Mouse (Mus musculus) adrenal gland, adult 18-20 months (tissue): ENCODE measurements around the gene Slc17a5. TPM values are rescaled to one million over a fixed set of nuclear protein-coding genes. Genes with fewer than 3 reads are reported as not detected.
A peak's percentile ranks its signal among the peaks of the same experiment; 100 is the strongest.

Experiments used
- DNase-seq, 2 experiments: peaks; one replicate each; pipeline ENCODE4 v3.0.0; 2021 to 2022; ENCODE audit warnings: low spot score in 2 of 2
- long read RNA-seq, 2 experiments: library from polyadenylated mRNA; stranded (forward); transcript quantifications; one replicate each; pipeline ENCODE4 v2.0.0; 2021
- total RNA-seq, 2 experiments: library from RNA; stranded (reverse); gene quantifications; 1 replicate in 1 of 2; 2 replicates in 1 of 2; pipeline ENCODE4 v1.2.3; 2021

The Slc17a5 gene
- 1 to 10 TPM; 5.2 to 9.8 TPM for total RNA-seq
- long read RNA-seq, experiment 1, transcript Slc17a5-201 (11 exons, 3,236 nt) = major isoform, 5 of 6 reads
- long read RNA-seq, experiment 1, partial matches to known transcripts = 0 of 6 reads
- long read RNA-seq, experiment 1, other reads (novel, unspliced or antisense) = 1 of 6 reads
- long read RNA-seq, experiment 2, transcript Slc17a5-201 (11 exons, 3,236 nt) = major isoform, 19 of 24 reads
- long read RNA-seq, experiment 2, partial matches to known transcripts = 2 of 24 reads
- long read RNA-seq, experiment 2, other reads (novel, unspliced or antisense) = 3 of 24 reads

DNA sequence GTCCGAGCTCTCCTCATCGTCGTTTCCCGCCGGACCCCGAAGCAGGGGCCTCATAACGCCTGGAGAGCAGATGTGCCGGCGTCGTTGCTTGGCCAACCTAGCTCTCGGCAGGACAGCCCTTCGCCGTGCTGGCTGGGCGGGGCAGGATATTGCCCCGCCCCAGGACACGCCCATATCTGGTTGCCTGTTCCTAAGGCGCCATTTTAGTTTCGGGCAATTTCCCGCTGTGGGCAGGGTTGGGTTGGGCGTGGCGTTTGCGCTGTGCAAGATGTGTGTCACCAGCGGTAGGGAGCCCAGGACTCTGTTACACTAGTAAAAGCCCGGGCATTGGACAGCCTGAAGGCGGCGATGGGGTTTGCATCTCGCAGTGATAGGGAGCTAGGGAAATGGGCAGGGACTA, at the start of gene Slc17a5:
Slc17a5 (minus strand) TSS at position 128 of the 400 bp plus-strand sequence.
- peak; percentile 92 to 95 for DNase-seq

DNA sequence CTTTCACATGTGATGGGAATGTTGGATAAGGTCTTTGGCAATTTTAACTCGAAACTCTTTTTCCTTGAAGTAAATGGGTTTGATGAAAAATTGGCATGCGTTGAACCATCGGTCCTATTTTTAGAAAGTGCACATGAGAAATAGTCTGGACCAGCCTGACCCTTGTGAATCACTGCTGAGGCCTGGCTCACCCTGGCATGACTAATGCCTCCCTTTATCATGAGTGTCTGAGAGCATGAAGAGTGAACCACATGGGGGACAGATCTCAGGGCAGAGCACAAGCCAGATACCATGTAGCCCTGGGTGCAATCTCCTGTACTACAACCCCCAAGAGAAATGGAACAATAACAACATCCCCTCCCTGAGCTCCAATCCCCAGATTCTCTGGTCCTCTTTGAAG, 46.1 kb upstream of the Slc17a5 start:
- peak in 1 of 2 experiments; percentile 13 for DNase-seq

DNA sequence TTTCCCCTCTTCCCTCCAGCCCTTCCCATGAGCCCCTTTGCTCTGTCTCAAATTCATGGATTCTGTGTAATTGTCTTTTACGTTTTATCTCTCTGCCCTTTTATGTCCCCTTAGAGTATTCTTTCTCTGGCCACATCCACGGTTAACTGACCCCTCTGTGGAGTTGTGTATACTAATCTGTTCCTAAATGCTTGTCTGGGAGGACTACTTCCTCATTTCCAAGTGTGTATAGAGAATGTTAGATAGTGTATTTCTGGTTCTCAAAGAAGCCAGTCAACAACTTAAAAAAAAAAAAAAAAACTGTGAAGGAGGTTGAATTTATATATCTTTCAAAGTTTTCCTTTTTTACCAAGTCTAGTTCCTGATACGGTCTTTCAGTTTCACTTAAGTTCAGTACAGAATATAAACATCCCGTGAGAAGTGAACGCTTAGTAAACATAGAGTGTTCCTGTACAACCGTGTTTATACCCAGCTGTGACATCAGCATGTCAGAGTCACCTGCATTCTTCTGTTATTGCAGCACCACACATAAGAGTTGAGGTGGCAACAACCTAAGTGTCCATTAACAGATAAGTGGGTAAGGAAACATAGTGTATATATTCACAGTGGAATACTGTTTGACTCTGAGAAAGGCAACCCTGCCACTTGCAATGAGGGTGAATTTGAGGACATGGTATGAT, 44.1 kb upstream of the Slc17a5 start:
- DNase-seq = no peak

DNA sequence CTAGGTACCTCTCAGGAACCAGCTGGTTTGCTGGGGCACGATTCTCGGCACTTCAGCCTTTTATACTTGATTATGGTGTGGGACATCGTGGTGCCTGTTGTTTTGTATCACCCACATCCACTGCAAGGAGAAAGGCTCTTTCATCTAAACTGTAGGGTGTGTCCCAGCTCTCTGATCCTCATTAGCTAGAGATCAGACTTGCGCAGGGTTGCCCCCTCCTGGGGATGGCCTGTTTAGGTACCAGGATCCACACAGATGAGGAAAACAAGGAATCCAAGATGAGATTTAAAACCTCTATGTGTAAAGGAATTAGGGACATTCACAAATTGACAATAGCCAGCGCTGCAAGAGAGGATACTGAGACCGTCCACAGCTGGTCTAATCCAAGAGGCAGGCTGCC, 42.1 kb upstream of the Slc17a5 start:
- no peak for DNase-seq

DNA sequence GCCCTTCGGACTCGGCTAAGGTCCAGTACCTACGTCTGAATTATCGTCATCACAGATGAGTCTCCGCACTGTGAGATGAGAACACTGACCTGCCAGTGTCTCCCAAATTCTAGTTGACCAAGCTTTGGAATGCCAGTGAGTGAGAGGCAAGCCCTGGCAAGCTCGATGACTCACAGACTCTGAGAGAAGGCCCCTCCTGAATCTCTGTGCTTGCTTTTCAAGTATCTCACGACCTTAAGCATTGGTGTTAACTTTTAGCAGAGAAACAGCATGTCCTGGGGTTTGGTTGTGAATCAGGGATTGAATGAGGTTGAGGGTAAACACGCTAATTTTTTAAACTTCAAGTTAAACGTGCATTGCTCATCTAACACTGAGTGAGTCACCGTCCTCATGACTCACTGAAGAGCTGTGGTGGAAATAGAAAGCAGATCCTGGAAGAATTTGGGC, 35.5 kb upstream of the Slc17a5 start:
- DNase-seq = peak in 1 of 2 experiments; percentile 20

DNA sequence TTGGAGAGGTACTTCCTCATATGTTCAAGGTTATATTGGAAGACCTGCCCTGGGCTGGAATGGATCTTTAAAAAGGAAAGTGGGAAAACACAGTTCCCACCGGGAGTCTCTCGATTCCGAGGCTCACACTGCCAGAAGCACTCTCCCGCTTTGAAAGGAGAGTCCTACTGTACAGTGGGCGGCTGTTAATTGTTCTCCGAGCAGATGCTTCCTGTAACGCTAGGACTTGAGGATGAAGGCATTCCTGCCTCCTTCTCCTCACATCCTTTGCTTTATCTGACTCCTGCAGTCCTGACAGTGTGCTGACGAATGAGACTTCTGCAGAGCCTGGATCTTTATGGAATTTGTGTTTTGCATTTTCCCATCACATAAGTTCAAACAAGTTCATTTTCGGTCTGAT, 31.4 kb upstream of the Slc17a5 start:
- DNase-seq = no peak

DNA sequence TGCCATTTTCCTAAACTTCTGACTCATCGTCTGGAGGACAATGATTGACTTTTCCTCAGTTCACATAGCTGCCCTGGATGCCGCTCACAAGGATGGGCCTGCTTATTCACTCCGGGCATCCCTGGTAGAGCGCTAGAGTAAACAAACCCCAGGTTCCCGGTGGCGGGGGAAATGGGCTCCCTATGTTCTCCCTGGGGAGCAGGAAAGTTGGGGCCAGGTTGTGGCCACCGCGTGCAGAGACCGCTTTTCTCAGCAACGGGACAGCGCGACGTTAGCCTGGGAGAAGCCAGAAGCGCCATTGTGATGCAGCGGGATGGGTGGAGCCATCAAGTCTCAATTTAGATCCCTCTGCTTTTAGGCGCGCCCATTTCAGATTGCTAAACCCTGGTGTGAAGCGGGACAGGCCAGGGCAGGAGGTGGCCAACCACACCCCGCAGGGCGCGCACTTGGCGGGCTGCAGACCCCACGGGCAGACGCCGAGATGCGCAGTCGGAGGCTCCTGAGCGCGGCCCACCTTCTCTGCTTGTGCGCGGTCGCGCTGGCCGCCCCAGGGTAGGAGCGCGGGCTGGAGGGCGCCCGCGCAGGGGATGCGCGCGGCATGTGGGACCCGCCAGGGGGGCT, 27.7 kb upstream of the Slc17a5 start, which contains the start of gene Cd109:
Cd109 (plus strand) TSS at position 146 of the 621 bp plus-strand sequence.
- DNase-seq = peak; percentile 17 to 22

DNA sequence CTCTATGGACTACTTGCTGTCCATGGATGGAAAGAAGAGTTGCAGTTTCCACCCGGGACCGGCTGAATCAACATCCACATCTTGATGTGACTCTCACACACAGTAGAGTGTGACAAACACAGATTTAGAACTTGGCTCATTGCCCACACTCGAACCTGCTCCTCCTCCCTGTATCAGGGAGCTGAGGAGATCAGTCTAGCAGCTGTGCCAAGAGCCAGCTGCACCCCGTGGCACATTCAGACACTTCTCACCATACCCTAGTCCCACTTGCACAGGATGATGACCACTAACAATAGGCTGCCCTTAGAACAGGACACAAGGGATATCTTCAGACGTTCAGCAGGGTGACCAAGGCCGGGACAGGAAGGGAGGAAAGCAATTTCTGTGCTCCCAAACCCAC, 26.4 kb upstream of the Slc17a5 start:
- no peak for DNase-seq

DNA sequence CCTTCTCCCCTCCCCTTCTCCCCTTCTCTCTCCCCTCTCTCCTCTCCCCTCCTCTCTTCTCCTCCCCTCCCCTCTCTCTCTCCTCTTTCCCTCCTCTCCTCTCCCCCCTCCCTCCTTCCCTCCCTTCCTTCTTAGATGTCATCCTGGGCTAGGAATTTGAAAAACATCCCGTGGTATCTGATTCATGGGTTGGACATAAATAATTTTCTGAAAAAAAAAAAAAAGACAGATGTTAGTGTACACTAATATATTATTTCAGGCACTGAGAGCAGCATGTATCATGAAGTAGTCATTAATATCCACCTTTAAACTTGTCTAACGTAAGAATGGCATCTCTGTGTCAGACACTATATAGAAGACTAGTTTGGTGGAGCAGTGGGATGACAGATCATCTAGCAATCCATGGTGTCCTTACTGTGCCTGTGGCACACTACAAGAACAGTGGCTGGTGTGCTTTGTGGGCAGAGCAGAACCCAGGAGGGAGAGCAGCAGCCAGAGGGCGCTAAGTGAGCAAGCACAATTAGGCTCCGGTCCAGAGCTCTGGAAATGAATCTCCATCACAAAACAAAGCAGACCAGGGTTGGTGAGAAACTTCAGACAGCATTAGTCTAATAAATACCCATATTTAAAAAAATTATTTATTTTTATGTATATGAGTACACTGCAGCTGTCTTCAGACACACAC, 13.3 kb upstream of the Slc17a5 start:
- peak in 1 of 2 experiments; percentile 27 for DNase-seq

DNA sequence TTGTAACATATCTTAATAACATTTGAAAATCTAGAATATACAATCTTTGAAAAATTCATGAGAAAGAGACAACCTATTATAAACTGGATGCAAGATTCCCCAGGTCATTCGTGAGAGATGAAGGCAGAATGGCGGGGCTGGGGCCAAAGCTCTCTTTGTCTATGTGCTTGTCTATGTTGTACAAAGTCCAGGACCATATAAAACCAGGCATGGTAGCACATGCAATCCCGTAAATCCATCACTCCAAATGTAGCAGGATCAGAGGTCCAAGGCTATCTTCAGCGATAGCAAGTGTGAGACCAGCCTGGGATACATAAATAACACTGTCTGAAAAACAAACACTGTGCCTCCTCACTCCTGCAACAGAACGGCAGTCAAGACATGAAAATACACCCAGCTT, 12.1 kb upstream of the Slc17a5 start:
- no peak for DNase-seq

DNA sequence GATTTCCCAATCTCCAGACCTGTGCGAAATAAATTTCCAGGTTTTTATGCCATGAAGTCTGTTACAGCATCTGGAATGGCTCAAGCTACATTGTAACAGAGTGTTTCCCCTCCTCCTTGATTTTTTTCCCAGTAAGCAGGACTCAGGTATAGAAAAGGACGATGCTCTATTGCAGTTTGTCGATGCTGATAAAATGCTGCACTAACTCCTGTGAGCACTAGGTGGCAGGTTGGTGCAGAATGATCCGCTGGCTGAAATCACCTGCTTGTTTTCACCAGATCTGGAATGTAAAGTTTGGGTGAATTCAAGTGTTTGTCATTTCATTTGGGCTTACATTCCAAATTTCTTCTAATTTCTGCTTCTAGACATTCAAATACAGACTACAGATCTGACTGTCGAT, 9.0 kb upstream of the Slc17a5 start:
- DNase-seq = peak in 1 of 2 experiments; percentile 20

DNA sequence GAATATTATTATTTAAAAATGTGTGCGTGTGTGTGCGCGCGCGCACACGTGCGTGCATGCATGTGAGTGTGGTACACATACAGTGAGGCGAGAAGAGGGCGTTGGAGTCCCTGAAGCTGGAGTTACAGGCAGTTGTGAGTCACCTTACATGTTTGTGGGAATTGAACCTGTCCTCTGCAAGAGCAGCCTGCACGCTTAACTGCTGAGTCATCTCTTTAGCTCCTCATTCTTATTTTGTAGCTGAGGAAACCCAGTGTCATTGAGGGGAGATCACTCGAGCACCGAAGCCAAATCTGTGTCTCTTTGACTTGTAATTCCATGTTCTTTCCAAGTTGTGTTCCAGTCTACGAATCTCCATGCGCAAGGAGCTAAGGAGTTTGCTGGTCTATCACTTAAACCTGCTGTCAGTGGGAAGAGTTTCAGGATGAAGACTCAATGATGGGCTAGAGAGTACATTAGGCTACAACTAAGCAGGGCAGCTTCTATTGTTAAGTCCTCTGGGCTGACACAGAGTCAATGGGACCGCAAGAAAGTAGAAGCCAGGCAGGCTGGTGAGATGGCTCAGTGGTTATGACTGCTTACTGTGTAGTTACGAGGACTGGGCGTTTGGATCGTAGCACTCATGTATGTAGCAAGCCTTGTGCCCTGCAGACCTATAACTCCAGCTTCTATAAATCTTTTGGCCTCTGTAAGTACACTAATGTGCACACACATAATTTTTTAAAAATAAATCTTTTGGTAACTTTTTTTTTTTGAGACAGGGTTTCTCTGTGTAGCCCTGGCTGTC, 8.1 kb upstream of the Slc17a5 start:
- DNase-seq = no peak

DNA sequence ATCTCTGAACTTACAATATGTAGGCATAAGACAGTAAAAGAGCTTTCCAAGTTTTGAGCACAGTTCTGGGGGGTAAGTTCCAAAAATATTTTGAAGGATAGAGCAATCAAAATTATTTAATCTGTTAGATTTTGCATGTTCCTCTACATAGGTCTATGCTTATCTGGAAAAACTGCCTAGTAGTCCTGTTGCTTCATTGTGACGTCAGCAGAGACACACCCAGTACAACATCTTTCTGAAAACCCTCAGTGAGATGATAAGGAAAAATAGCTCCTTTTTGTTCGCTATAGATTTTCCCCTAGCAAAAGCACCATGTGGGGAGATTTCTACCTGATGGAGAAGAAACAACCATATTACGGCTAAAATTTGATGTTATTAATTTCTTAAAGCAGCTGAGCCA, 7.4 kb upstream of the Slc17a5 start:
- no peak for DNase-seq

DNA sequence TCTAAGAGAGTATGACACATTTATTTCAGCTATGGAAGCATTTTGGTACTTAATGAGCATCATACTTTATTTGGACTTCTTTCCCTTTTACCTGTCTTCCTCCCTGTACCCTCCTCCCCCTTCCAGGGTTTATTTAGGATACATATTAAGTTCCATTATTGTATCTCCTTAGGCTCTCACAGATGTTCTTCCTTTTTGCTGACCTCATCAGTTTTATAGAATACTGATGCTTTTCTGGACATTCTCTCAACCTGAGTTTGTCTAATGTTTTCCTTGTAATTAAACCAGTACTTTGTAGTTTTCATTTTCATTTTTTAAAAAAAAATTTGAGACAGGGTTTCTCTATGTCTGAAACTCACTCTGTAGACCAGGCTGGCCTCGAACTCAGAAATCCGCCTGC, 2.6 kb upstream of the Slc17a5 start:
- DNase-seq = no peak

DNA sequence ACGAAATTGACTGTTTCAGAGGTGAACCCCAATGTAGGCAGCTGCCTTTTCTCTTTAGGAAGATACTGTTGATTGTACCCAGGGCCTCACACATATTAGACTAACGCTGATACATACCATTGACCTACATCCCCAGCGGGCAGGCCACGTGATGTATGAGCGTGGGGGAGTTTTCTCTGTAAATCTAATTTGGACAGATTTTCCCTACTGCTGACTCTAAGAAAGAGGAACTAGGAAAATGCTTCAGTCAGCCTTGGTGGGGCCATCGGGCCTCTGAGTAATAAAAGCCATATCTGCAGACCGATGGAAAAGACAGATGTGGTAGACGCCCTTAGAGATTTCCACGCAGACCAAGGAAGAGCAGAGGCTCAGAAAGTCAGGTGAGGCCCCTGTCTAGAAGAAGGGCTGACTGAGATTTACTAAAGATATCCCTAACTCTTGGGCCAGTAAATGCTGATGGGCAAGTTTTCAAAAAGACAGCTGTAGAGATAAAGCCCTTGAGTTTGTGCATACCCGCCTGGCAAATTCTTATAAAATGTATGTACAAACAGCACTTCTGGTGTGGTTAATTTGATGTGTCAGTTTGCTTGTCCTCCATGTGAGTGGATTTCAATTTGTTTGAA, 681 bp upstream of the Slc17a5 start:
- peak; percentile 17 to 33 for DNase-seq

DNA sequence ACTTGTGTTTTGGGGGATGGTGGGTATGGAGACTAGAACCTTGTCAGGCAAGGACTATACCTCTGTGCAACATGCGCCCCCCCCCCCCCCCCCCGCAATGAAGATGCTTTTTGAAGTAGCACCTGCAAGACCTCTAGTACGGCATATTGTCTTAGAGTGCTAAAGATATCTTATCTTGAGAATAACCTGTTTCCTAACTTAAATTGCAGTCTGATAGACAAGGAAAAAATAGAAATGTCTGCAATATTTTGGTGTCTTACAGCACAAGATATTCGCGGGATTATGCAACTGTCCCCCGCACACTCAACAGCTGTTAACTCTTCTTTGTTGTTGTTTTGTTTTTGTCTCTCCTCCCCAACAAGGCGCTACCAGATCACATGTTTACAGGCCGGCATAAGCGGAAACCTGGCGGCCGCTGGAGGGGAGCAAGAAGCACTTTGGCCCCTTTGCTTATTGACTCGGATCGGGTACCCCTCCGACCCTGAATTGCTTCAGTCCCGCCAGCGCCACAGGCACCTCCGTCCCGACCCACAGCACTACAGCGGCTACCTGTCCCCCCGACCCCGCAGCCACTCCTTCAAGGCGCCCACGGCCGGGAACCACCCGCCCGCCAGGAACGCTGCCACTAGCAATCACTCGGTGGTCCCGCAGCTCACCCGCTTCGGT, 490 bp downstream of the Slc17a5 start:
- peak in 1 of 2 experiments; percentile 37 for DNase-seq

DNA sequence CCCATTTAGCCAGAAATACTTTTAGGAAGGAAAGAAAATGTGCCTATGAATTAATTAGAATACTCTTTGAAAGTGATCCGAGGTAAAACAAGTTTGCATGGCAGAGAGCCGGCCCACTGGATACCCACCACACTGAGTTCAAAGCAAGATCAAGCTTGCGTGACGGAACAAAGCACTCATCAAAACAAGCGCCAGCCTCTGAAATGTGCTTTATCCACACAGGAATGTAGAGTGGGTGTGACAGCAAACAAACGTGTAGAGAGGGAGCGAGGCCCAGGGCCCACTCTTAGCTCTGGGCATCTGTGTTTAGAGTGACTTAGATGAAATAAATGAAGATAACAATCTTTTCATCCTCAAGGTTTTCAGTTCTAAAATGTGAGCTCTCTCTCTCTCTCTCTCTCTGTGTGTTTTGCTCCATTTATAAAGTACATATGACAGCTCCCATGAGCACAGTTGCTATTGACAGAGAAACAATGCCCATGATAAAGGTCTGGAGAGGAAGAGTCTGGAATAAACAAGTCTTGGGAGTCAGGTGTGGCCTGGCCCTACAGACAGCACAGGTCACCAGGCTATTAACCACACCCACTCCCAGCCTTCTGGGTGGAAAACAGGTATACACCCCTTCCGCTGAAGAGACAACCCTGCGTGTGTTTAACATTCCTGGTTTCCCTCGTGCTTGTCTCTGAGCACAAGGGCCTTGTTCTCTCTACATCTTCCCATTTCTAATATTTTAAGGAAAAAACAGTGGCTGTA, 8.0 kb downstream of the Slc17a5 start:
- DNase-seq = no peak

DNA sequence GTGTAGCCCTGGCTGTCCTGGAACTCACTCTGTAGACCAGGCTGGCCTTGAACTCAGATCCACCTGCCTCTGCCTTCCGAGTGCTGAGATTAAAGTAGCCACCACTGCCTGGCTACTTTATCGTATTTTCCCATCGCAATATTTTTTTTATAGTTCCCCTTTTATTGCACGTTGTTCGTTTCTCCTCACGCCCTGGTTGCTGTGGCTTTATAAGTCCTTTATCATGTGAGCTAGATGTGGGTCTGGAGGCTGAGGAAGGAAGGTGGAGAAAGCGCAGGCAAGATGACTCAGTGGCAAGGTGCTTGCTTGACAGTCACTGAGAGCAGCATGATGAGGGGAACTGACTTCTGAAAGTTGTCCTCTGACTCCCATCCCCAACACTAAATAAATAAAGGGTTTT, 9.0 kb downstream of the Slc17a5 start:
- no peak for DNase-seq

DNA sequence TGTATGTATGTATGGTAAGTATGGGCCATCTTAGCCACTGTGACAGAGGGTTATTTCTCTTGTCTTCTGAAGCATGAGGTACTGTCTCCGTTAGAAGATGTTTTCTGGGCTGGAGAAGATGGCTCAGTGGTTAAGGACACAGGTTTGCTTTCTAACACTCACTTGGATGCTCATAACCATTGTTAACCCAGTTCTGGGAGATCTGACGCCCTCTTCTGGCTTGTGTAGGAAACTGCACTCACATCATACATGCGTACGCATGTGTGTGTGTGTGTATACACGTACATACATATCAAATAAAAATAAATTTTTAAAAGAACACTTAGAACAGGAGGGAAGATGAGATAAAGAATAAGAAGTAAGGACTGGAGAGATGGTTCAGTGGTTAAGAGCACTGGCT, 11.4 kb downstream of the Slc17a5 start:
- DNase-seq = no peak
